Mouse (Mus musculus) liver, embryonic 14.5 days (tissue): ENCODE results near the gene Smad5.

ENCODE experiments used
- CTCF ChIP-seq: IDR thresholded peaks from 2 replicates; pipeline ENCODE4 v1.5.1; 2016; ENCODE audit warnings: antibody characterized with exemption, low read depth, control low read depth
- EP300 ChIP-seq: IDR thresholded peaks from 2 replicates; pipeline ENCODE4 v1.6.1; 2016; ENCODE audit warnings: antibody characterized with exemption, low read depth

DNA sequence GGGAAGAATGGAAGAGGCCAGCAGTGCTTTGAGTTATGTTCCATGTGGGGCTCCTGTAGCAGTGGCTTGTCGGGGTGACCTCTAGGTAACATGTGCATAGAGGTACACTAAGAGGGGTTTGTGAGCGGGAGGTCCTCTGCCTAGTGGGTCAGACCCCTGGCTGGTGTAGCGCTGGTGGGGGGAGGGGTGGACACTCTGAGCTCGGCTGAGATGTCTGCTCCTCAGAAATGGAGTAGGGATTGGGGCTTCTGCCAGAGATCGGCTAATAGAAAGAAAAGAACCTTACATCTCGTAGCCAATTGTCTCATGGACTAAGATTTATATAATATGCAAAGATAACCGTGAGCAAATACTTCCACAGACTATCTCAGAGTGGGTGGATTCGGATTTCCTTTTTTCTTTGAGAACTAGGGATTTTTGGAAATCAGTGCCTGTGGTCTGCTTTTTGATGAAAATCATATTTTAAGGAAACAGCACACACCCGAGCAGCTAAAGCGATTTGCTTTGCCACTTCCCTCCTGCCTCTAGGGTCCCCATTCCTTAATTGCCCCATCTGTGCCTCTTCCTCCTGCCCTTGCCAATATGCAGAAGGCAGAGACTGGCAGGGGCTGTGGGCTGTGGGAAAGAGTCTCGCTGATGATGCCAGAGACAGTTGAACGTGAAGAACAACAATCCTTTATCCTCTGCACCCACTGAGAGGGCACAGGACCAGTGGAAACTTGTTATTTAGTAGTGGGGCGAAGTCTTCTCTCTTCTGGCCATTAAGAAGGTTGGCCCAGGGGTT, 59.8 kb downstream of the Smad5 start:
- TF ChIP-seq CTCF (no peak), EP300 (no peak)
